Comparison of ENCODE assay signal across 31 mouse cellular contexts in genomic region chr13:95945937-95946507, GRCm38 (mm10). TPM values are rescaled to one million over a fixed set of nuclear protein-coding genes. Genes with fewer than 3 reads are reported as not detected.
DNase-seq lines count a peak whose midpoint lies in the region; ATAC-seq lines count a peak whose summit lies in the region.
"Had no signal": no experiment of that assay in that cellular context is flagged by ENCODE, and none has a peak within 500 bp of the region (broad histone marks: within the 10 kb centered on the region; RNA-seq: fewer than 3 reads in every experiment).

No protein-coding gene starts in this region.

- 59% methylated on average over 5 of the region's 5 CpGs for WGBS in hindbrain, embryonic 11.5 days

- H3K27ac ChIP-seq in hindbrain, embryonic 11.5 days (ENCODE audit: low read depth, low read length) = no peak overlapping the region
- H3K27ac ChIP-seq: embryonic facial prominence, embryonic 10.5 days; embryonic facial prominence, embryonic 15.5 days; forebrain, embryonic 12.5 days; hindbrain, embryonic 13.5 days; liver, embryonic 12.5 days; macrophage; midbrain, embryonic 10.5 days; midbrain, embryonic 15.5 days; neural tube, embryonic 12.5 days had no signal

- no peaks in the 10 kb centered on the region for H3K27me3 ChIP-seq in hindbrain, embryonic 11.5 days (ENCODE audit: control insufficient read depth, insufficient read depth, low read length)
- H3K27me3 ChIP-seq: embryonic facial prominence, embryonic 15.5 days; forebrain, embryonic 12.5 days; hindbrain, embryonic 13.5 days; liver, embryonic 12.5 days; midbrain, embryonic 15.5 days; neural tube, embryonic 12.5 days had no signal

- no peaks in the 10 kb centered on the region for H3K4me1 ChIP-seq in hindbrain, embryonic 11.5 days (replicated peaks; ENCODE audit: control insufficient read depth, insufficient read depth, low read length)
- H3K4me1 ChIP-seq: embryonic facial prominence, embryonic 15.5 days; hindbrain, embryonic 13.5 days; midbrain, embryonic 15.5 days; neural tube, embryonic 12.5 days had no signal

- H3K4me2 ChIP-seq in hindbrain, embryonic 11.5 days (replicated peaks; ENCODE audit: low read depth, low read length) = no peak overlapping the region
- H3K4me2 ChIP-seq: embryonic facial prominence, embryonic 15.5 days; forebrain, embryonic 12.5 days; heart, embryonic 11.5 days; hindbrain, embryonic 13.5 days; liver, embryonic 12.5 days; midbrain, embryonic 15.5 days; neural tube, embryonic 12.5 days had no signal

- no peaks in the 10 kb centered on the region for H3K9me3 ChIP-seq in hindbrain, embryonic 11.5 days (ENCODE audit: control insufficient read depth, low read length)
- H3K9me3 ChIP-seq: embryonic facial prominence, embryonic 10.5 days; embryonic facial prominence, embryonic 15.5 days; forebrain, embryonic 12.5 days; hindbrain, embryonic 13.5 days; liver, embryonic 12.5 days; midbrain, embryonic 10.5 days; midbrain, embryonic 15.5 days; neural tube, embryonic 12.5 days had no signal

- DNase-seq in heart, adult 11 months = peak; percentile 86
- DNase-seq in heart, adult 8-10 months (ENCODE audit: low spot score) = no peak
- DNase-seq in thymus, postnatal 0 days (ENCODE audit: low spot score) = peak; percentile 24
- DNase-seq in thymus, adult 18-20 months = no peak
- DNase-seq in brain, adult 2 months (ENCODE audit: low read depth, low spot score) = peak; percentile 28
- no peak for DNase-seq in lung, adult 18-20 months
- no peak for DNase-seq in hindbrain, embryonic 11.5 days (ENCODE audit: low spot score)
- no peak for DNase-seq in adrenal gland, postnatal 4 days (ENCODE audit: low spot score in 2 of 2)
- DNase-seq: adrenal gland, postnatal 25 days; cerebellum, adult 2 months; cerebellum, postnatal 14 days; forebrain, postnatal 0 days; gastrocnemius, postnatal 10 days; heart, postnatal 36 days; kidney, adult 9 months; kidney, postnatal 14 days; layer of hippocampus, postnatal 36 days; left cerebral cortex, postnatal 4 days; liver, postnatal 0 days had no signal

- no peak for ATAC-seq in hindbrain, embryonic 11.5 days (ENCODE audit: low FRiP score)
- ATAC-seq: forebrain, postnatal 0 days; intestine, embryonic 16.5 days; liver, embryonic 12.5 days; liver, postnatal 0 days; lung, postnatal 0 days; midbrain, embryonic 15.5 days had no signal

- no peaks in the 10 kb centered on the region for H3K36me3 ChIP-seq in hindbrain, embryonic 11.5 days (ENCODE audit: control insufficient read depth, insufficient read depth, low read length)
- H3K36me3 ChIP-seq: embryonic facial prominence, embryonic 10.5 days; embryonic facial prominence, embryonic 15.5 days; forebrain, embryonic 12.5 days; hindbrain, embryonic 13.5 days; liver, embryonic 12.5 days; midbrain, embryonic 10.5 days; midbrain, embryonic 15.5 days; neural tube, embryonic 12.5 days had no signal

- H3K9ac ChIP-seq in hindbrain, embryonic 11.5 days (ENCODE audit: low read depth, low read length) = no peak overlapping the region
- H3K9ac ChIP-seq: embryonic facial prominence, embryonic 15.5 days; forebrain, embryonic 12.5 days; forebrain, postnatal 0 days; hindbrain, embryonic 13.5 days; liver, embryonic 12.5 days; liver, postnatal 0 days; midbrain, embryonic 15.5 days; neural tube, embryonic 12.5 days had no signal

- no peak overlapping the region for H3K4me3 ChIP-seq in hindbrain, embryonic 11.5 days (ENCODE audit: low read depth, low read length)
- H3K4me3 ChIP-seq: embryonic facial prominence, embryonic 10.5 days; embryonic facial prominence, embryonic 15.5 days; forebrain, embryonic 12.5 days; hindbrain, embryonic 13.5 days; liver, embryonic 12.5 days; midbrain, embryonic 10.5 days; midbrain, embryonic 15.5 days; neural tube, embryonic 12.5 days had no signal

RNA-seq across cellular contexts. Expression of gene Iqgap2, which starts 54.3 kb away (rescaled TPM):
- total RNA-seq in heart, adult 8-10 months (2022) = 1 to 10 TPM; 2.5 to 4.9 (median 4.0) TPM
- polyA plus RNA-seq in thymus, postnatal 0 days (2015; fragmentation: Nextera tagmentation; extraction: Ambion mirVana) = 10.1 and 12.7 TPM in 2 replicates
- 17.7 and 20.7 TPM in 2 replicates for polyA plus RNA-seq in hindbrain, embryonic 11.5 days (2014; fragmentation: Nextera tagmentation; extraction: Ambion mirVana)
- 10 to 100 TPM; 93.7 to 97.7 TPM for total RNA-seq in adrenal gland, postnatal 4 days (2021)

Comparison
In these comparisons a context has a peak if more than half of its experiments do, and no peak if none do; other contexts are left out.
1. DNase-seq: peak in heart, adult 11 months (single experiment), thymus, postnatal 0 days (single experiment) and brain, adult 2 months (single experiment); none in heart, adult 8-10 months (single experiment), thymus, adult 18-20 months (0 of 2), lung, adult 18-20 months (0 of 2), hindbrain, embryonic 11.5 days (single experiment) and adrenal gland, postnatal 4 days (0 of 2).
2. RNA of gene Iqgap2, which starts 54.3 kb away (total RNA-seq): 93.7 to 97.7 TPM in adrenal gland, postnatal 4 days; 2.5 to 4.9 TPM in heart, adult 8-10 months; every median in the first group is over 10 times any median in the second.